Mouse (Mus musculus) MEL (cell line): Measurements from ENCODE around the gene Gm15446.

ENCODE experiments used
- CTCF ChIP-seq, 3 experiments: IDR thresholded peaks in 2 of 3; conservative IDR thresholded peaks in 1 of 3; 2 replicates each; pipeline ENCODE4 v1.5.1; 2011 to 2012; ENCODE audit warnings: low read length in 3 of 3, low read depth in 2 of 3, mild to moderate bottlenecking in 2 of 3, improper control_type of control experiment in 1 of 3, inconsistent platforms in 1 of 3, mixed read lengths in 1 of 3, moderate library complexity in 1 of 3; ENCODE audit not compliant: control insufficient read depth in 1 of 3, insufficient read depth in 1 of 3, poor library complexity in 1 of 3, severe bottlenecking in 1 of 3
- GATA1 ChIP-seq: IDR thresholded peaks from 2 replicates; pipeline ENCODE4 v1.6.1; 2011; ENCODE audit warnings: low read depth, low read length, improper control_type of control experiment
- MAZ ChIP-seq: IDR thresholded peaks from 2 replicates; pipeline ENCODE4 v1.6.1; 2012; ENCODE audit warnings: low read depth, mild to moderate bottlenecking, inconsistent platforms, low read length, improper control_type of control experiment
- MYB ChIP-seq: IDR thresholded peaks from 2 replicates; pipeline ENCODE4 v1.6.1; 2011; ENCODE audit warnings: mild to moderate bottlenecking, low read depth, low read length, improper control_type of control experiment
- TAL1 ChIP-seq: IDR thresholded peaks from 2 replicates; pipeline ENCODE4 v1.6.1; 2012; ENCODE audit warnings: mild to moderate bottlenecking, inconsistent platforms, low read length, moderate library complexity, mixed read lengths
- TCF12 ChIP-seq: IDR thresholded peaks from 2 replicates; pipeline ENCODE4 v1.6.1; 2014; ENCODE audit warnings: low read depth, mild to moderate bottlenecking, inconsistent platforms, low read length, improper control_type of control experiment, moderate library complexity
- USF1 ChIP-seq: IDR thresholded peaks from 2 replicates; pipeline ENCODE4 v1.6.1; 2014; ENCODE audit warnings: low read depth, mild to moderate bottlenecking, inconsistent platforms, low read length, improper control_type of control experiment, moderate library complexity
- USF2 ChIP-seq, 2 experiments: IDR thresholded peaks; 2 replicates each; pipeline ENCODE4 v1.6.1; 2011 to 2012; ENCODE audit warnings: improper control_type of control experiment in 2 of 2, low read length in 2 of 2, borderline replicate concordance in 1 of 2, inconsistent platforms in 1 of 2, low read depth in 1 of 2, mild to moderate bottlenecking in 1 of 2; ENCODE audit not compliant: insufficient read depth in 1 of 2

- TF ChIP-seq MAZ: no peak
- TF ChIP-seq CTCF (IDR thresholded peaks at IDR 0.05 in 2 of 3, conservative IDR thresholded peaks at IDR 0.05 in 1 of 3; ENCODE audit: control insufficient read depth in 1 of 3, insufficient read depth in 1 of 3, low read depth in 2 of 3, low read length in 3 of 3, poor library complexity in 1 of 3, severe bottlenecking in 1 of 3): no peak
- TF ChIP-seq MYB: no peak
- no peak for TF ChIP-seq TCF12
- TF ChIP-seq TAL1: no peak
- TF ChIP-seq GATA1: no peak
- TF ChIP-seq USF2 (IDR thresholded peaks at IDR 0.05; ENCODE audit: borderline replicate concordance in 1 of 2, insufficient read depth in 1 of 2, low read depth in 1 of 2, low read length in 2 of 2): no peak
- TF ChIP-seq USF1: no peak
These were observed 1.7 kb downstream of the Gm15446 start for GRCm38 (mm10) chr5:109924936-109925335.
